Mouse (Mus musculus) gastrocnemius, postnatal 36 days (tissue): ENCODE results near the gene Cbx5. TPM values are rescaled to one million over a fixed set of nuclear protein-coding genes. Genes with fewer than 3 reads are reported as not detected.
A peak's percentile ranks its signal among the peaks of the same experiment; 100 is the strongest.

ENCODE experiments used
- DNase-seq, 2 experiments: peaks; one replicate each; pipeline ENCODE4 v3.0.0; 2022
- intact Hi-C: fragments of 180-260 bp; cut with DNase I; formaldehyde crosslinking; loops from one replicate; pipeline ENCODE4 v1.15.1; 2025
- microRNA-seq, 2 experiments: library from miRNA; unstranded; fragments of <30 nt; microRNA quantifications; one replicate each; pipeline ENCODE4 v1.2.0; 2021
- total RNA-seq, 2 experiments: library from RNA; stranded (reverse); gene quantifications; 2 replicates each; pipeline ENCODE4 v1.2.3; 2021

The Cbx5 gene
- total RNA-seq, 2 experiments from 2014 or later = 26.4 to 26.6 TPM

DNA sequence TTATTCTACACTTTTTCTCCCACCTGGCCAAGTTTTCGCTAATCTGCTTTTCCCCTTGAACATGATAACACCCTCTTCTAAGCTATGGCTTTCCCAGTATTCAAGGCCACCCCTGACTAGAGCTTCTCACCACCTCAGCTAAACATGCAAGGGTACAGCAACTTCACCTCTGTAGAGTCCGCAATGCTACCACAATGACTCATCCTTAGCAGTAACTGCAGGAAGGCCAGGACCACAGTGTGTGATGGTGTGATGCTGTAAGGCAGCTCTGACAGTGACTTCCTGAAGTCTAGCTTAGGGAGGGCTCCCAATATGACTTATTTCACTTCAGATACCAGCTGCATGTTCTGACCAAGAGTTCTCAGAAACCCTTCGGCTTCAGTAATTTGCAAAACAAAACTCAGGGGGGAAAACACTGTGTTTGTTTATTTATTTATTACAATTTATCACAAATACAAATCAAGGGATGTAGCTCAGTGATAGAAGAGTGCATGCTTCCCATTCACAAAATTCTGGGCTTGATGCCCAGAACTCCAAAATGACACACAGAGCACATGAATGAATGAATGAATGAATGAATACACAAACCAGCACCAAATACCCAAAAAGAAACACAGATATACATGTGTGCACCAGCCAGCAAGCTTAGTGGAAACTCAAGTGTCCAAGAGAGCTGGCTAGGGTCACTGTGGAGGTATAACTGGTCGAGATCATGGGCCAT, 86.6 kb downstream of the Cbx5 start:
- intact Hi-C loops = no loop called here
- DNase-seq = no peak

DNA sequence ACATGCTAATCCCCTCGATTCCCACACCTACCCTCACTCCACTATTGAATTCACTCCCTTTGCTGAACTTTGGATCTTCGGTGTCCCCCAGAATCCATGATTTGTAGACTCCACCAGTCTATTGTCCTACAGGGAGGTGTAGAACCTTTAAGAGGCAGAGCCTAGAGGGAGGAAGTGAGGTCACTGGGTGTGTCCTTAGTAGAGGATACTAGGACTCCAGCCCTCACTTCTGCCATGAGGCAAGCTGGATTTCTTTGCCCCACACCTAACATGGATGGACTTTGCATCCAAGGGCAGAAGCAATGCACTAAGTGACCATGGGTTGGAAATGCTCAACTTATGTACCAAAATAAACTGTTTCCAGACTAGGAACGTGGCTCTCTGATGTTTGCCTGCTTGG, 87.2 kb downstream of the Cbx5 start:
- DNase-seq = no peak
- intact Hi-C loops = no loop called here

DNA sequence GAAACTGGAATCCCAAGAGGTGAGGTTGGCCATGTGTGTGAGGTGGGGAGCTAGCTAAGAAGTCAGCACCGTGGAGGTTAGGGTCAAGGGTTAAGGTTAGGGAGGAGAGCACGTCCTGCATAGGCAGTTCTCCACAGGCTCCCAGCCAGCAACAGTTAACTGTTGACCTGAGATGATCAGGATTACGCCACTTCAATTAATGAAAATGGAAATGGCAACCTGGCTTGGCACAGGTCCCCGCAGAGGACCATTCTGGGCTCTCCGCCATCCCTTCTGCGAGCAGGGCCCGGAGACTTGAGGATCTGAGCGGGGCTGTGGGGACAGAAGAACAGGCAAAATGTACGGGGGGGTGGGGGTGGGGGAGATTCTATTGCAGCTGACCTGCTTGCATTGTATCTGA, 91.8 kb downstream of the Cbx5 start:
- no peak for DNase-seq
- intact Hi-C loops = no loop called here

DNA sequence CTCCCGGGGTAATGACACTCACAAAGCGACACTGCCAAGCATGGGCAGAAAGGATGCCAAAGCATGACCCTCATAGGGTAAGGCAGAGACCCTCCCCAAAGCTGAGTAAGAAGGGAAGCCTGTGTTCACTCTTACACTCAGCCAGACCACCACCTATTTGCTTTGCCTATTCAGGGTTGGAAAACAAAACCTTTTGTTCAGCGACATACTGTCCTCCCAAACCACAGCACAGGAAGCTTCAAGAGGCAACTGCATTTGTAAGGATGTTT, 92.3 kb downstream of the Cbx5 start:
- DNase-seq = no peak
- intact Hi-C loops = no loop called here

DNA sequence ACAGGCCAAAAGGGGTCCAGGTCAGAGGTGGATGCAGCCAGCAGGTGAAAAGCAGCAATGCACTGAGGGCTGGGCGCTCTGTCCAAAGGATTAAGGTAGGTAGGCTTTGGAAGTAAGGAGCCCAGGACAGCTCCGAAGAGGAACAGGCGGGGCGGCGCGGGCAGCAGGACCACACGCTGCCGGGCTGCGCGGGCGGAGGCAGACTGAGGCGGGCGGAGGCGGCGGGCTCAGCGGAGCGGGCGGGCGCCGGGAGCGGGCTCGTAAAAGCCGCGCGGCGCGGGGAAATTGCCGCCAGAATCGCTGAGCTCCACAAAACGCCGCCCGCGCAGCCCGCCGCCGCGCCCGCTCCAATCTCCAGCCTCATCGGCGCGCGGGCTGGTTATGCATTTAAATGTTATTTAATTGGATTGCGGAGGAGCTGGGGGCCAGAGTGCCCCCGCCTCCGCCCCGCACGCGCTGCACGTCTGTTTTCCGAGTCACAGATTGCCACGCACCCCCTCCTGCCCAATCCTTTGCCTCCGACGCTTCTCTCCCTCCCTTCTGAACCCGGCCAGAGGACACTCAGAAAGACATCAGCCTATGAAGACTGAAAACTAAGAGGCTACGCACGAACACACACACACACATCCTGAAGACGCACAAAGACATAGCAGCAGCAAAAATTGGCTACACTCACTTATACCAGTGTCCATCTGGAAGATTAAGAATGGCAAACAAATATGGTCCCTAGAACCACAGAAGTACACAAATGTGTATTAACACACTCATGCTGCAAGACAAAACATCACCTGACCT, 92.8 kb downstream of the Cbx5 start:
- intact Hi-C loops = no loop called here
- peak in 1 of 2 experiments; percentile 17 for DNase-seq

DNA sequence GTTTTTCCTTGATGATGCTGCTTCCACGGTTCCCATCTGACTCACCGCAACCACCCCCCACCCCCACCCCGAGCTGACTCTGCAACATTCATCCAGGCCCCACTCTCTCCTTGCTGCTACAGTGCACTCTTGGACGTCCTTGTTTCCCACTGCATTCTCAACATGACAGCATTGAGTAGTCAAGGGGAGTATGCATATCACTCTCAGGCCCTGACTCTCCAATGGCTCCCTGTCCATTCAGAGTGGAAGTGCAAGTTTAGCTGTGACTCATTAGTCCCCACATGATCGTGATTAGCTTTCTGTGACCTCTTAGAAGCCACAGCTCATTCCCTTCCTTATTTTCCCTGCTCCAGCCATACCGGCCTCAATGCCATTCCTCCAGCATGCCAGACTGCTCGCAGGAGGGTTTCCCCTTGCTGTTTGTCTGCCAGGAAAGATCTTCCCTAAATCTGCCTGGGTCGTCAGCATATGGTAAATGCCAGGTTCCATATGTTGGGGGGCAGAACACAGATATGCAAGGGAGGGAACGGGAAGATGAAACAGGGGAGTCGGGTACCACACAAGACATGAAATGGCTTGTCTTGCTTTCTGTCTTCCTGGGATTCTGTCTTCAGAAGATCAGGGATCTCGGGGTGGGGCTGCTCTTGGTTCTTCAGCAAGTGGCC, 93.8 kb downstream of the Cbx5 start:
- no peak for DNase-seq
- intact Hi-C loops = no loop called here

DNA sequence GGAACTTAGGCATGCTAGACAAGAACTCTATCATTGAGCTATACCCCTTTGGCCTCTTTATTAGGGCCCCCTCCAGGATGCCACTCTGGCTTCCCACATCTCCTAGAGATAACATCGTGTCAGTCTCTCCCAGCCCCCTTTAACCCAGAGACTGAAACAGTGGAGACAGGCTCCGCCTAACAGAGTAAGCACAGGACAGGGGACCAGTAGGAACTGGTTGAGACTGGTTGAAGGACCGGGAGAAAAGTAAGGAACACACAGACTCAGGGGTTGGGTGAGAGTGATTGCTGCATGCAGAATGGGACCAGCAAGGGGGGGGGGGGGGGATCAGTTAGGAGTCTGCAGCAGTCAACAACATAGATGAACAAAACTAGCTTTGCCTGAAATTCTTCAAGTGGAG, 95.4 kb downstream of the Cbx5 start:
- intact Hi-C loops = no loop called here
- DNase-seq = no peak

Small RNA genes lying within 50 kb of the gene (microRNA-seq; reads per million reads assigned to microRNA genes)
- 84.6 to 174 reads per million in 2 experiments for gene Mir148b

Other genes starting within 250 kb of the Cbx5 start
- 1 to 10 TPM; 1.5 to 2.0 TPM for gene Hoxc8, start 249.2 kb downstream of the Cbx5 start, total RNA-seq
- gene Hoxc6, start 241.6 kb downstream of the Cbx5 start, total RNA-seq = 1 to 10 TPM; 6.8 to 7.0 TPM
- 1 to 10 TPM; 4.1 to 4.2 TPM for gene Hoxc4, start 220.9 kb downstream of the Cbx5 start, total RNA-seq
- gene Smug1, start 72.7 kb downstream of the Cbx5 start, total RNA-seq = 10 to 100 TPM in 1 of 2 experiments, 1 to 10 TPM in 1; 9.9 to 11.3 TPM
- gene Hnrnpa1, start 616 bp upstream of the Cbx5 start, total RNA-seq = 100 to 1,000 TPM in 1 of 2 experiments, 10 to 100 TPM in 1; 80.3 to 101 TPM
- not detected for gene Nfe2, start 18.6 kb upstream of the Cbx5 start, total RNA-seq
- gene Copz1, start 32.9 kb upstream of the Cbx5 start, total RNA-seq = 10 to 100 TPM; 33.4 to 34.6 TPM
- gene Gpr84, start 70.8 kb upstream of the Cbx5 start, total RNA-seq = not detected
- gene Zfp385a, start 100.3 kb upstream of the Cbx5 start, total RNA-seq = 10 to 100 TPM in 1 of 2 experiments, 1 to 10 TPM in 1; 8.7 to 12.7 TPM
- gene Itga5, start 126.9 kb upstream of the Cbx5 start, total RNA-seq = 1 to 10 TPM; 8.7 to 9.1 TPM
- gene Gtsf1, start 190.7 kb upstream of the Cbx5 start, total RNA-seq = not detected
- not detected for gene Gtsf2, start 208.7 kb upstream of the Cbx5 start, total RNA-seq
- gene Nckap1l, start 214.0 kb upstream of the Cbx5 start, total RNA-seq = 1 to 10 TPM; 1.2 to 1.3 TPM